Mouse (Mus musculus) embryonic facial prominence, embryonic 11.5 days (tissue): ENCODE measurements around the gene Slc25a34. TPM values are rescaled to one million over a fixed set of nuclear protein-coding genes. Genes with fewer than 3 reads are reported as not detected.

ENCODE experiments used
- ATAC-seq: fragments of 200-750 bp; cut with Nextera tagmentation; replicated peaks from 2 replicates; pipeline ENCODE4 v1.8.0; 2017; ENCODE audit warnings: low read depth; ENCODE audit not compliant: insufficient number of reproducible peaks, low FRiP score, low TSS enrichment
- DNase-seq: peaks from one replicate; pipeline ENCODE4 v3.0.0-alpha.2; 2015; ENCODE audit warnings: low spot score
- H3K27ac ChIP-seq: fragments of 300-500 bp; sonication (generic); replicated peaks from 2 replicates; pipeline ENCODE4 v1.5.1; 2014; ENCODE audit warnings: mild to moderate bottlenecking, low read depth, low read length, control low read depth
- H3K27me3 ChIP-seq: fragments of 300-500 bp; sonication (generic); 2 replicates; pipeline ENCODE4 v1.6.1; 2014; ENCODE audit warnings: mild to moderate bottlenecking, low read length, moderate library complexity, mixed read lengths; ENCODE audit not compliant: control insufficient read depth, insufficient read depth
- H3K36me3 ChIP-seq: fragments of 300-500 bp; sonication (generic); replicated peaks from 2 replicates; pipeline ENCODE4 v1.6.1; 2014; ENCODE audit warnings: low read depth, mild to moderate bottlenecking, low read length, moderate library complexity, mixed read lengths; ENCODE audit not compliant: control insufficient read depth, insufficient read depth
- H3K4me1 ChIP-seq: fragments of 300-500 bp; sonication (generic); 2 replicates; pipeline ENCODE4 v1.6.1; 2014; ENCODE audit warnings: low read length, mixed read lengths; ENCODE audit not compliant: control insufficient read depth, insufficient read depth
- H3K4me2 ChIP-seq: fragments of 300-500 bp; sonication (generic); 2 replicates; pipeline ENCODE4 v1.6.1; 2014; ENCODE audit warnings: low read depth, mild to moderate bottlenecking, control low read depth, low read length, moderate library complexity
- H3K4me3 ChIP-seq: fragments of 300-500 bp; sonication (generic); 2 replicates; pipeline ENCODE4 v1.5.1; 2014; ENCODE audit warnings: low read depth, low read length, control low read depth
- H3K9ac ChIP-seq: fragments of 300-500 bp; sonication (generic); replicated peaks from 2 replicates; pipeline ENCODE4 v1.6.1; 2014; ENCODE audit warnings: mild to moderate bottlenecking, control low read depth, low read length
- H3K9me3 ChIP-seq: fragments of 300-500 bp; sonication (generic); replicated peaks from 2 replicates; pipeline ENCODE4 v1.6.1; 2016; ENCODE audit warnings: mild to moderate bottlenecking, low read length, inconsistent platforms, mixed read lengths; ENCODE audit not compliant: control insufficient read depth
- WGBS: fragments of 180-500 bp; shearing (Covaris S2); extraction: QIAGEN DNeasy Blood & Tissue Kit; methylation state at CpG from one replicate; pipeline ENCODE4 v1.1.7; 2014; 5-methylcytosine and 5-hydroxymethylcytosine counted together
- polyA plus RNA-seq: library from polyadenylated mRNA; unstranded; fragments of >200 nt; fragmentation: Nextera tagmentation; extraction: Ambion mirVana; gene quantifications from 2 replicates; pipeline ENCODE4 v1.2.1, GENCODE M21; 2014

The Slc25a34 gene
- polyA plus RNA-seq, 1 experiment from 2014 or later: not detected

GRCm38 (mm10) chr4:141641353-141641771 lies 17.7 kb upstream of the Slc25a34 start:
- no peaks in the 10 kb centered on the region for H3K36me3 ChIP-seq
- H3K4me1 ChIP-seq: no peaks in the 10 kb centered on the region
- no peak overlapping the region for H3K9ac ChIP-seq
- H3K4me2 ChIP-seq: no peak overlapping the region
- H3K27me3 ChIP-seq: no peaks in the 10 kb centered on the region
- 88% methylated on average over 7 of the region's 7 CpGs for WGBS
- no peak overlapping the region for H3K4me3 ChIP-seq
- H3K27ac ChIP-seq: no peak overlapping the region
- no peaks in the 10 kb centered on the region for H3K9me3 ChIP-seq
- no peak for DNase-seq
- ATAC-seq: no peak

GRCm38 (mm10) chr4:141639474-141639873 lies 15.9 kb upstream of the Slc25a34 start:
- DNase-seq (no peak), ATAC-seq (no peak)
- Histone ChIP-seq H3K9ac (no peak overlapping the region), H3K36me3 (no peaks in the 10 kb centered on the region; the same call in 1 of the 2 replicates), H3K4me1 (no peaks in the 10 kb centered on the region), H3K27me3 (no peaks in the 10 kb centered on the region), H3K9me3 (no peaks in the 10 kb centered on the region), H3K27ac (no peak overlapping the region), H3K4me2 (no peak overlapping the region), H3K4me3 (no peak overlapping the region)
- WGBS: 71% methylated on average over 11 of the region's 11 CpGs

- H3K4me3 ChIP-seq: no peak overlapping the region
- H3K9me3 ChIP-seq: no peaks in the 10 kb centered on the region
- no peak overlapping the region for H3K27ac ChIP-seq
- H3K4me2 ChIP-seq: no peak overlapping the region
- no peak for DNase-seq
- no peak overlapping the region for H3K9ac ChIP-seq
- no peaks in the 10 kb centered on the region for H3K27me3 ChIP-seq
- H3K4me1 ChIP-seq: no peaks in the 10 kb centered on the region
- H3K36me3 ChIP-seq: peaks cover 7% of the 10 kb centered on the region
- ATAC-seq: no peak
- 93% methylated on average over 5 of the region's 5 CpGs for WGBS
Measured at GRCm38 (mm10) chr4:141636693-141637092, 13.1 kb upstream of the Slc25a34 start.

- H3K9ac ChIP-seq: no peak overlapping the region
- no peak overlapping the region for H3K4me2 ChIP-seq
- no peak overlapping the region for H3K4me3 ChIP-seq
- no peaks in the 10 kb centered on the region for H3K9me3 ChIP-seq
- H3K4me1 ChIP-seq: no peaks in the 10 kb centered on the region
- H3K27ac ChIP-seq: no peak overlapping the region
- 49% methylated on average over 9 of the region's 9 CpGs for WGBS
- ATAC-seq (no peak), DNase-seq (no peak)
- peaks cover 14% of the 10 kb centered on the region for H3K36me3 ChIP-seq
- no peaks in the 10 kb centered on the region for H3K27me3 ChIP-seq
Measured at GRCm38 (mm10) chr4:141635991-141636390, 12.4 kb upstream of the Slc25a34 start.

GRCm38 (mm10) chr4:141632111-141632873 lies 8.7 kb upstream of the Slc25a34 start:
- Histone ChIP-seq H3K27me3 (no peaks in the 10 kb centered on the region), H3K4me2 (no peak overlapping the region), H3K9ac (no peak overlapping the region), H3K36me3 (peaks cover 27% of the 10 kb centered on the region), H3K27ac (no peak overlapping the region), H3K4me3 (no peak overlapping the region), H3K9me3 (no peaks in the 10 kb centered on the region), H3K4me1 (no peaks in the 10 kb centered on the region)
- 91% methylated on average over 21 of the region's 21 CpGs for WGBS
- ATAC-seq: no peak
- no peak for DNase-seq

GRCm38 (mm10) chr4:141631250-141631649 lies 7.6 kb upstream of the Slc25a34 start:
- H3K9ac ChIP-seq: no peak overlapping the region
- no peak overlapping the region for H3K4me2 ChIP-seq
- H3K4me1 ChIP-seq: no peaks in the 10 kb centered on the region
- H3K27ac ChIP-seq: no peak overlapping the region
- peaks cover 27% of the 10 kb centered on the region for H3K36me3 ChIP-seq
- ATAC-seq (no peak), DNase-seq (no peak)
- no peaks in the 10 kb centered on the region for H3K27me3 ChIP-seq
- no peaks in the 10 kb centered on the region for H3K9me3 ChIP-seq
- no peak overlapping the region for H3K4me3 ChIP-seq
- WGBS: 94% methylated on average over 20 of the region's 20 CpGs

- no peak for ATAC-seq
Measured at GRCm38 (mm10) chr4:141630021-141630420, 6.4 kb upstream of the Slc25a34 start.

GRCm38 (mm10) chr4:141628661-141629060 lies 5.0 kb upstream of the Slc25a34 start:
- Histone ChIP-seq H3K4me1 (no peaks in the 10 kb centered on the region), H3K4me2 (no peak overlapping the region), H3K36me3 (peaks cover 24% of the 10 kb centered on the region), H3K9me3 (no peaks in the 10 kb centered on the region), H3K9ac (no peak overlapping the region), H3K27me3 (no peaks in the 10 kb centered on the region), H3K27ac (no peak overlapping the region), H3K4me3 (no peak overlapping the region)
- no peak for ATAC-seq
- WGBS: 84% methylated on average over 14 of the region's 14 CpGs
- DNase-seq: no peak

More at GRCm38 (mm10) chr4:141630021-141630420, 6.4 kb upstream of the Slc25a34 start:
- H3K4me1 ChIP-seq: no peaks in the 10 kb centered on the region
- 96% methylated on average over 11 of the region's 11 CpGs for WGBS
- H3K4me3 ChIP-seq: no peak overlapping the region
- no peak for DNase-seq
- no peaks in the 10 kb centered on the region for H3K27me3 ChIP-seq
- H3K27ac ChIP-seq: no peak overlapping the region
- H3K9ac ChIP-seq: no peak overlapping the region
- no peaks in the 10 kb centered on the region for H3K9me3 ChIP-seq
- no peak overlapping the region for H3K4me2 ChIP-seq
- peaks cover 27% of the 10 kb centered on the region for H3K36me3 ChIP-seq
